Mouse (Mus musculus) adrenal gland, adult 2 months (tissue): Measurements from ENCODE around the gene Aspa. TPM values are rescaled to one million over a fixed set of nuclear protein-coding genes. Genes with fewer than 3 reads are reported as not detected.

ENCODE experiments used
- DNase-seq: peaks from one replicate; pipeline ENCODE4 v3.0.0; 2021
- polyA plus RNA-seq: library from polyadenylated mRNA; depleted of rRNA; stranded (reverse); fragments of >200 nt; gene quantifications from 2 replicates; pipeline ENCODE4 v1.2.3, GENCODE M21; 2012; rRNA removed
- total RNA-seq, 2 experiments: library from RNA; stranded (reverse); gene quantifications; 2 replicates each; pipeline ENCODE4 v1.2.3; 2021

Gene Aspa
- total and polyA plus RNA-seq, 3 experiments, result 0.59 to 27.6 (median 12.9) TPM

- DNase-seq, result no peak
Observed at GRCm38 (mm10) chr11:73257362-73257945, 71.9 kb downstream of the Aspa start.

Other genes with a start within 250 kb of the Aspa start
- under 1 TPM; 0.23 to 0.79 TPM for gene Itgae, start 239.0 kb downstream of the Aspa start, total RNA-seq
- 0.39 and 0.54 TPM in 2 replicates for gene Itgae, start 239.0 kb downstream of the Aspa start, polyA plus RNA-seq
- under 1 TPM; 0.35 TPM for gene Haspin, start 191.3 kb downstream of the Aspa start, total RNA-seq
- 0.70 and 0.91 TPM in 2 replicates for gene Haspin, start 191.3 kb downstream of the Aspa start, polyA plus RNA-seq
- 10 to 100 TPM in 1 of 2 experiments, 1 to 10 TPM in 1; 4.4 to 10.9 TPM for gene P2rx5, start 169.2 kb downstream of the Aspa start, total RNA-seq
- 2.3 and 2.9 TPM in 2 replicates for gene P2rx5, start 169.2 kb downstream of the Aspa start, polyA plus RNA-seq
- gene Emc6, start 152.6 kb downstream of the Aspa start, total RNA-seq, result 10 to 100 TPM; 86.1 to 88.7 TPM
- 91.0 and 117 TPM in 2 replicates for gene Emc6, start 152.6 kb downstream of the Aspa start, polyA plus RNA-seq
- 10 to 100 TPM; 71.0 to 87.8 TPM for gene Tax1bp3, start 152.5 kb downstream of the Aspa start, total RNA-seq
- 71.0 and 77.0 TPM in 2 replicates for gene Tax1bp3, start 152.5 kb downstream of the Aspa start, polyA plus RNA-seq
- gene Ctns, start 130.6 kb downstream of the Aspa start, total RNA-seq, result 10 to 100 TPM; 16.8 to 18.3 TPM
- gene Ctns, start 130.6 kb downstream of the Aspa start, polyA plus RNA-seq, result 11.1 and 12.5 TPM in 2 replicates
- gene Shpk, start 130.1 kb downstream of the Aspa start, total RNA-seq, result 10 to 100 TPM in 1 of 2 experiments, 1 to 10 TPM in 1; 8.8 to 12.4 TPM
- gene Shpk, start 130.1 kb downstream of the Aspa start, polyA plus RNA-seq, result 10.0 and 10.9 TPM in 2 replicates
- under 1 TPM; 0.21 to 0.26 TPM for gene Trpv1, start 95.3 kb downstream of the Aspa start, total RNA-seq
- gene Trpv1, start 95.3 kb downstream of the Aspa start, polyA plus RNA-seq, result 0.62 and 1.0 TPM in 2 replicates
- gene Trpv3, start 62.2 kb downstream of the Aspa start, total RNA-seq, result under 1 TPM; 0.12 to 0.14 TPM
- 0.04 and 0.09 TPM in 2 replicates for gene Trpv3, start 62.2 kb downstream of the Aspa start, polyA plus RNA-seq
- not detected for gene Gm49340, start 145 bp upstream of the Aspa start, total RNA-seq
- 0.04 TPM in 1 of 2 replicates, not detected in the other for gene Gm49340, start 145 bp upstream of the Aspa start, polyA plus RNA-seq
- 1 to 10 TPM; 1.1 to 1.5 TPM for gene Spata22, start 145 bp upstream of the Aspa start, total RNA-seq
- not detected in 2 replicates for gene Spata22, start 145 bp upstream of the Aspa start, polyA plus RNA-seq
- gene Olfr20, start 21.2 kb upstream of the Aspa start, total RNA-seq, result not detected
- gene Olfr20, start 21.2 kb upstream of the Aspa start, polyA plus RNA-seq, result 0.22 and 0.31 TPM in 2 replicates
- not detected for gene Olfr376, start 41.6 kb upstream of the Aspa start, total RNA-seq
- gene Olfr376, start 41.6 kb upstream of the Aspa start, polyA plus RNA-seq, result not detected in 2 replicates
- not detected for gene Olfr1, start 70.0 kb upstream of the Aspa start, total RNA-seq
- gene Olfr1, start 70.0 kb upstream of the Aspa start, polyA plus RNA-seq, result not detected in 2 replicates
- gene Olfr378, start 98.9 kb upstream of the Aspa start, total RNA-seq, result not detected
- not detected in 2 replicates for gene Olfr378, start 98.9 kb upstream of the Aspa start, polyA plus RNA-seq
- not detected for gene Olfr380, start 127.9 kb upstream of the Aspa start, total RNA-seq
- gene Olfr380, start 127.9 kb upstream of the Aspa start, polyA plus RNA-seq, result not detected in 2 replicates
- not detected for gene Olfr381, start 162.0 kb upstream of the Aspa start, total RNA-seq
- gene Olfr381, start 162.0 kb upstream of the Aspa start, polyA plus RNA-seq, result not detected in 2 replicates
- not detected for gene Olfr382, start 187.6 kb upstream of the Aspa start, total RNA-seq
- gene Olfr382, start 187.6 kb upstream of the Aspa start, polyA plus RNA-seq, result not detected in 2 replicates